Mouse (Mus musculus) thymus, postnatal 36 days (tissue): Measurements from ENCODE around the gene Crb3.

Experiments
- DNase-seq, 2 experiments: peaks; one replicate each; pipeline ENCODE4 v3.0.0; 2022; ENCODE audit warnings: mixed read lengths in 2 of 2

The Crb3 gene

DNA sequence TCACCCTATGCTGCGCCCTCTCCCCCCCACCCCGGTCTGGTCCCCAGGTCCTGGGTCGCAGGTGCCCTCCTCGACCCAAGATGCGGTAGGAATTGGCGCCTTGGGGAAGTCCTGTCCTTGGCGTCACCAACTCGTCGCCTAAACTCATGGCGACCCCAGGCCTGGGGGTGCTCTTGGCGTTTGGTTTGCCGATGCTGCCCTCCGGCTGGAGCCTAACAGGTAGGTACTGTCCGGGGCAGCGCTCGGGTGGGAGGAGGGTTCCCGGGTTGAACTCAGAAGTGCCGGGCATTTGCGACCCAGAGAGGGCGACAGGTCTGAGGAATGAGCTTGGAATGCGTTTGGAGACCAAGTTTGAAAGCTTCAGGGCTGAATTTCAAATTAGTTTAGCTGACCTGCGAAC, 3.6 kb downstream of the Crb3 start:
- no peak for DNase-seq

DNA sequence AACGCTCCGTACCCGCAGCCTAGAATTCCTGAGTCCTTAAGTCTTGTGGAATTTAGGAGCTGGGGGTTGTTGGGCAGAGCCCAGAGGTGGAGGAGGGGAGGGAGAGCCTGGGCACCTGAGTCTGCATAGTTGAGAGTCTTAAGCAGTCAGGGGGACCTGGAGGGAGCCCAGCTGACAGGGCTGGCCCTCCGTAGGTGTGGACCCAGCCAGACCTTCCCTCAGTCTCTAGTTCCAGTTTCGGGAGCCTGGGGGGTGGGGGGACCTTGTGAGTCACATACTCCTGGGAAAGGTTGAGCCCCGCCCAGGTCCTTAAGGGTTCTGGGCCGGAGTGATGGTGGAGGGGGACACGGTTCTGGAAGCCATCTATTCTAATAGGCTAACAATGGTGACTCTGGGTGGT, 4.1 kb downstream of the Crb3 start:
- DNase-seq = no peak

DNA sequence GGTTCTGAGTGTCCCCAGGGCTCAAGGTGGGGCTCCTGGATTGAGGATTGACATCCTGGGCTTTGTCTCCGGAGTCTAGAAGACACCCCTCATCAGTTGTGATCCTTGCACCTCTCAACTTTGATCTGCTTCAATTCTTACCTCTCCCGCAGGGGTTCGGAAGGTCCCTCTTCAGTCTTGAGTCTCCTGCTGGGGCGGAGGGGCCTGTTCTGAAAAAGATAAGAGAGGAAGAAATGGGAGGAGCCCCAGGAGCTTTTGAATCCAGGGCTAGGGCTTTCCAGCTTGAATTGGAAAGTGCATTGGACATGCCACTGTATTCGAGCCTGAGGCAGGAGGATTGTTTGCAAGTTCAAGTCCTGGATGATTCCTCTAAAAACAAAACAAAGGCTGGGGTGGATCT, 8.0 kb downstream of the Crb3 start:
- no peak for DNase-seq

DNA sequence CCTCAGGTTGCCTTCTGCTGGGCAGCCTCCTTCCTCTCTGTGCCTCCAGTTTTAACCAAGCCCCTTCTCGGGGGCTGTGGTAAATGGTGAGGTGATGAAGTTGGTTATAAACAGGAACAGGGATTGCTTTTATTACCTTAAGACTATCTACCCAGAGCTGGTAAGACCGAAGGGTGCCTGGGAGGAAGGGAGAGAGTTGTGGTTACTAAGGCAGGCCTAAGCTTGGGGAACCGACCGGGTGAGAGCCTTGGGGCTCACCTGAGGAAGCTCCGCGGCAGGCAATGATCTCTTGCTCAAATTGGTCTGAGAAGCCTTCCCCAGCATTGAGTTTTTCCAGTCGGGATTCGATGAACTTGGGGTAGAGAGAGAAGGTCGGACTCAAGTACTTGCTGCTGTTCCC, 11.4 kb downstream of the Crb3 start:
- DNase-seq = no peak

DNA sequence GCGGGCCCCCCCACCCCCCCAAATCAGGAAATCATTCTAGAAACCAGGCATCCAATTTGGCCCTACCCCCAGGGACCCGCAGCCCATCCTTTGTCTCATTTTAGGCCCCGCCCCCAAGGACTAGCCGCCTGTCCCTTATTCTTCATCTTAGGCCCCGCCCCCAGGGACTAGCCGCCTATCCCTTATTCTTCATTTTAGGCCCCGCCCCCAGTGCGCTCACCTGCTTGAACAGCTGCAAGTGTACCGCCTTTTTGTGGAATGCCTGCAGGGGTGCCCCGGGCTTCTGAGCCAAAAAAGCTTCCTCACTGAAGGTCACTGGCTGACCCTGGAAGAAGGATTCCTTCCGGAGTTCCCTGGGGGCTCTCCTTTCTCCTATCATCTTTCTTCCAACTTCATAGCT, 11.8 kb downstream of the Crb3 start:
- no peak for DNase-seq

DNA sequence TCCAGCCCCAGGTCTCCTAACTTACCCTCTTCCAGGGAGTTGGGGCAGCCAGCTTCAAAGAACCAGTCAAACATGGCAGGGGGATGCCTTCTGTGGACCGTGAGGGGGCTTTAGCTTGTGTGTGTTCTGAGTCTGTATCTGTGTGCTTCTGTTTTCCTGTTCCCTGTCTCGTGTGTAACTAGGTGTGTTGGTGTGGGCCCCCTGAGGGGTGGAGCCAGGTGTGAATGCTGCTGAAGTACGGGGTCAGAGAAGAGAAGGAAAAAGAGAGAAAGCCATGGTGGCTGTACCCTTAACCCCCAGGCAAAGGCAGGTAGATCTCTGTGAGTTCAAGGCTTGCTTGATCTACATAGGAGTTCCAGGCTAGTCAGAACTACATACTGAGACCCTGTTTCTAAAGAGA, 18.0 kb downstream of the Crb3 start:
- DNase-seq = peak; percentile 39 to 53

DNA sequence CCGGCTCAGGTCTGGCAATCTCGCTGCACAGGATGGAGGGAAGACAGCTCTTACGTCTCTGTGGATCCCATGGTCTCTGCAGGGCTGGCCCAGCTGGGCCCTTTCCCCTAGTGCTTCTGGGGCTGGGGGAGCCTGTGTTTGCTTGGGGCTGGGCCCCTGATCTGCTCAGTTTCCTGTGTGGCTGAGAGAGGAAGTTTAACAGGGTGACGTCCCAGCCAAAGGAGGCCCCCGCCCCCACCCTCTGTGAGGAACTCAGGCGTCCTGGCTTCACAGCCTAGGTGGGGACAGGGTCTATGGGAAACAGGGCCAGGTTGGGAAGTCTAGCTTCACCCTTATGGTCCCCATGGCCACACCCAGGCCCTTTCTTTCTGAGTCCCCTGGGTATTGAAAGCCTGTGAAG, 19.4 kb downstream of the Crb3 start, which contains the start of gene Dennd1c:
Gene Dennd1c (minus strand): TSS at position 179 of the 400 bp plus-strand sequence.
- DNase-seq = peak; percentile 82 to 90

DNA sequence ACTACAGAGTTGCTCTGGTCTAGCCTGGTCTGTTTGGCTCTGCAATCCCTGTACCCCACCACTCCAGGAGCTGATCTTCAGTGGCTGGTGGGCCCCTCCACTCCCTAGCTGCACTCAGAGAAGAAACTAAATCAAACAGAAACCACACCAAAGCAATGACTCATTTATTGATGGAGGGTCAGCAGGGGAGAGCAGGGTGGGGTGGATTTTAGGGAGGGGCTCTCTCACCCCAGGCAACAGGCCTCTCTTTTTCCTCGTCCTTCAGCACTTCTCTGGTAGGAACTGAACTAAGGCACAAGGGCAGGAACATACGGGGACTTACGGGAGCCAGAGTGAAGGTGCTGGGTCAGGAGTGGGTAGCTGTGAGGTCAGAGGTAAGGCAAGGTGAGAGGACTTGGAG, 21.0 kb downstream of the Crb3 start:
- no peak for DNase-seq

DNA sequence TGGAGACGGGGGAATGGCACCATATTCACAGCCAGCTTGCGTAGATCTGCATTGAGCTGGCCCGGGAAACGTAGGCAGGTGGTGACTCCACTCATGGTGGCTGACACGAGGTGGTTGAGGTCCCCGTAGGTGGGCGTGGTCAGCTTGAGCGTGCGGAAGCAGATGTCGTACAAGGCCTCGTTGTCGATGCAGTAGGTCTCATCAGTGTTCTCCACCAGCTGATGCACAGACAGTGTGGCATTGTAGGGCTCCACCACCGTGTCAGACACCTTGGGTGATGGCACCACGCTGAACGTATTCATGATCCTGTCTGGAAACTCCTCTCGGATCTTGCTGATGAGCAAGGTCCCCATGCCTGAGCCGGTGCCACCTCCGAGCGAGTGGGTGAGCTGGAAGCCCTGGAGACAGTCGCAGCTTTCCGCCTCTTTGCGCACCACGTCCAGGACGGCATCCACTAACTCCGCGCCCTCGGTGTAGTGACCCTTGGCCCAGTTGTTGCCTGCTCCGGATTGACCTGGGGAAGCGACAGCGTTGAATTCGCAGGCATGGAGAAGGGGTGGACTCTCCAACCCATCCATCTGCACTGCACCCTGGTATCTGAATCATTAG, 22.4 kb downstream of the Crb3 start:
- DNase-seq = no peak

DNA sequence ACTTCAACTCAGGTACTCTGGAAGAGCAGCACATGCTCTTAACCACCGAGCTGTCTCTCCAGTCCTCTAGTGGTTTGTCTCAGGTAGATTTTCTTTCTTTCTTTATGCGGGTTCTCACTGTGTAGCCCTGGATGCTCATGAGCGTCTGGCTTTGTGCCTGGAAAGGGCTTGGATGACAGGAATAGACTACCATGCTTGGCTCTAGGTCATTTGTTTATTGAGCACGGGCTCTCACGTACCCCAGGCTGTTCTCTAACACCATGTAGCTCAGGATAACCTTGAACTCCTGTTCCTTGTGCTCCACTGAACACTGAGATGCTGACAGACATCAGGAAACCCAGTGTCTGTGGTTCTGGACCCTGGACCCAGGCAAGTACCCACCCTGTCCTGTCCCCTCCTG, 23.6 kb downstream of the Crb3 start:
- no peak for DNase-seq

DNA sequence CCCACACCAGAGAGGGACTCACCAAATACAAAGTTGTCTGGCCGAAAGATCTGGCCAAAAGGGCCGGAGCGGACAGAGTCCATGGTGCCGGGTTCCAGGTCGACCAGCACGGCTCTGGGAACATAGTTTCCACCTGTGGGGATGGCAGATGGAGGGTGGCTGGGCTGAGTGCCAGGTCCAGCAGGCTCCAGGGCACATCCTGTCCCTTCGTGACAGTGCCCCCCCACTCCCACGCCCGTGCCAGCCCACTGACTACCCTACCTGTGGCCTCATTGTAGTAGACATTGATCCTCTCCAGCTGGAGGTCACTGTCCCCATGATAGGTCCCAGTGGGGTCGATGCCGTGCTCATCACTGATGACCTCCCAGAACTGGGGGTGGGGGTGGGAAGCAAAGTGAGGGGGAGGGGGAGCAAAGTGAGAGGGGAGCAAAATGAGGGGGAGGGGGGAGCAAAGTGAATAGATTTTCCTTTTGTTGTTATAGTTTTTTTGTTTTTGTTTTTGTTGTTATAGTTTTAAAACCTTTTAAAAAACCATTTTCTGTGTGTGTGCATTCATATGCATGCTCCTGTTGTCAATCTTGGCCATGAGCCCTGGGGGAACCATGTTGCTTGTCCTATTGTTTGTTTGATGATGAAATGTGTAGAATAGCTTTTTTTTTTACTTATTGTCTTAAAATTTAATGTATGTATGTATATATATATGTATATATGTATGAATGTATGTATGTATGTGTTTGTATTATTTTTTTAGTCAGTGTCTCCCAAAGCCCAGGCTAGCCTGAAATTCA, 27.3 kb downstream of the Crb3 start:
- DNase-seq = no peak

DNA sequence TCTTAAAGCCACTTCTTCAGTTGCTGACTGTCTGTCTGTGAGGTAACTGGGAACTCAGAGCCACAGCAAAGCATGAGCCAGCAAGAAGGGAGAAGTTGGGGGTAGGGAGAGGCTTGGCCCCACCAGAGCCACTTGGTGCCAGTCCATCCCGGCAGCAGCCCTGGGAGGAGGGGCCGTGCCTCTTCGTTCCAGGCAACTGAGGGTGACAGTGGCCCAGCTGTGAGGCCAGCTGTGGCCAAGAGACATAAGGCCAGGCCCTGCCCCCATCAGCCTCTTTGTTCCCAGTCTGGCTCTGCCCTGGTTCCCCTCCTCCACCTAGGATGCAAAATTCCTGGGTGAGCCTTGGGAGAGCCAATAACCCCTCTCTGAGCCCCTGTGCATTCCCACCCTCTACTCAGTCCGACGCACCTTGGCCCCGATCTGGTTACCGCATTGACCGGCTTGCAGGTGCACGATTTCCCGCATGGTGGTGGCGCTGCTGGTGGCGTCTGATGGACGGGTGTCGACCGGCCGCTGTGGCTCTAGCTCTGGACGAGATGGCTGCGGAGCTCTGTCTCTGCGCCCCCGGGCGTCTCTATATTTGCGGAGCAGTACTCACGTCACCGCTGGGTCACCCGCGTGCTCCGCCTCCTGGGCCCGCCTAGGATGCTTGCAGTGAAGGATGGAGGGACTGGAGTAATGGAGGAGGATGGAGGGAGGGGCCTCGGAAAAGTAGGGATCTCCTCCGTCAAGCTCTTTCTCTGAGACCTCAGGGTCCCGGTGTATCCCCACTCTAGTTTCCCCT, 28.3 kb downstream of the Crb3 start, which contains the start of gene Tubb4a:
Gene Tubb4a (minus strand): TSS at position 734 of the 784 bp plus-strand sequence.
- no peak for DNase-seq

DNA sequence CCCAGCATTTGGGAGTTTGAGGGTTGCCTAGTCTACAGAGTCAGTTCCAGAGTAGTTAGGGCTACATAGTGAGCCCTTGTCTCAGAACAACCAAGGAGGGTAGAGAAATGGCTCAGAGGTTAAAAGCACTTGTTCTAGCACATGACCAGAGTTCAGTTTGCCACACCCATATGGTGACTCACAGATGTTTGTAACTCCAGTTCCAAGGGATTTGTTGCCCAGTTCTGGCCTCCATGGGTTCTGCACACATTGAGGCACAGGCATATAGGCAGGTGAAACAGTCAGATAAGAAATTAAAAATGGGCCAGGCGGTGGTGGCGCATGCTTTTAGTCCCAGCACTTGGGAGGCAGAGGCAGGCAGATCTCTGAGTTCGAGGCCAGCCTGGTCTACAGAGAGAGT, 35.3 kb downstream of the Crb3 start:
- DNase-seq = no peak

DNA sequence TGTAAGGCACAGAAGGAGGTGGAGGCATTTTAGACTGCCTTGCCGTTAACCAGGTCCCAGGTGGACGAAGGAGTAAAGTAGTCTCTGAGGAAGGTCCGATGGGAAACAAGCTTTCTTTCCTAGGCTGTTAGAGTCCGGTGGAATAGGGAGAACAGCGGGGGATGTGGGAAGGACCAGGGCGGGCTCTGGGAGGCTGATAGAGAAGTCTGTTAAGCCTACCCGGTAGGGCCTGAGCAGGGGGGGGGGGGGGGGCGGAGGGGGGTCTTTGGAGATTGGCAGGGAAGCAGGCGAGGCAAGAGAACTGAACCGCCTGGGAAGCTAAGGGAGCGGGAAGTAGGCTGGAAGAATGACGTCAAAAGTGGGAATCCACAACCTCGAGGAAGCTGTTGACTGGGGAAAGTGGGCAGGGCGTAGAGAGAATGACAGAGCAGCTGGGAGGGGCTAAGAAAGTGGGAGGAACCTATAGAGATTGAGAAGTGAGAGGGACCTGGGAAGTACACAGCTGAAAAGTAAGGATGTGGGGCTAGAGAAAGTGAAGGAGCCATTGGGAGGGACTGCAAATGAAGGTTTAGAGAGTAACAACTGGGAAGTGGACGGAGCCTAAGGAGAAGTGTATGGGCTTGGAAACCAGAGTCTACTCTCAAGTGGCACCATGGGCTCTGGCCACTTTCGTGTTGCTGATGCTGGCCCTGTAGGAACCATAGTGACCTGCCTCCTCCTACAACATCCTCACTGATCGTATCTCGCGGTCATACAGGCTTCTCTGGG, 37.1 kb downstream of the Crb3 start:
- DNase-seq = peak in 1 of 2 experiments; percentile 31

DNA sequence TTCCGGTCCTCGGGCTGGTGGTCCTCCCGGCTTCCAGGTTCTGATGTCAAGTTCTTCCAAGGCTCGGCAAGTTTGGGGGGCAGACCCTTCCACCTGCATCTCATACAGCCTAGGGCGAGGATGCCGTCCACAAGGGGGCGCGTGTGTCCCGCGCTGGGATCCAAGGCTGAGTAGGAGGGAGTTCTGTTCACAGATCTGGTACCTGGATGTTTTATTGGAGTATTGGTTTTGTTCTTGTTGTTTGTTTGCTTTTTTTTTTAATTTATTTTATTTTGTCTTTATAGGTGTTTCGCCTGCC, 37.7 kb downstream of the Crb3 start:
- peak; percentile 86 to 90 for DNase-seq

DNA sequence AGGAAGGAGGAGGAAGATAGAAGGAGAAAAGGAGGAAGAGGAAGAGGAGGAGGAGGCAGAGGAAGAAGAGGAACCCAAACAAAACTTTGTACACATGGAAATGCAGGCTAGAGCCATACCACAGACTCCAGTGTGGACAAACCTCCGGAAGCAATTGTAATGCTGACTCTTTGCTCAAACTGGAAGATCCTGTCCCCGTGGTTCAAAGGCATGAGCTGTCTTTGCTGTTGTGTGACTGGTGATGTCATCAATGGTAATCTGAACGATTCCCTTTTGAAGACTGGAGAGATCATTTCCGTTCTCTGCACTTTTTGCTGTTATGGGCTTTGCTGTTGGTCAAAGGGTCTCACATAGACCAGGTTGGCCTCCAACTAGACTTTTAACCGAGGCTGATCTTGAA, 39.4 kb downstream of the Crb3 start:
- DNase-seq = no peak

DNA sequence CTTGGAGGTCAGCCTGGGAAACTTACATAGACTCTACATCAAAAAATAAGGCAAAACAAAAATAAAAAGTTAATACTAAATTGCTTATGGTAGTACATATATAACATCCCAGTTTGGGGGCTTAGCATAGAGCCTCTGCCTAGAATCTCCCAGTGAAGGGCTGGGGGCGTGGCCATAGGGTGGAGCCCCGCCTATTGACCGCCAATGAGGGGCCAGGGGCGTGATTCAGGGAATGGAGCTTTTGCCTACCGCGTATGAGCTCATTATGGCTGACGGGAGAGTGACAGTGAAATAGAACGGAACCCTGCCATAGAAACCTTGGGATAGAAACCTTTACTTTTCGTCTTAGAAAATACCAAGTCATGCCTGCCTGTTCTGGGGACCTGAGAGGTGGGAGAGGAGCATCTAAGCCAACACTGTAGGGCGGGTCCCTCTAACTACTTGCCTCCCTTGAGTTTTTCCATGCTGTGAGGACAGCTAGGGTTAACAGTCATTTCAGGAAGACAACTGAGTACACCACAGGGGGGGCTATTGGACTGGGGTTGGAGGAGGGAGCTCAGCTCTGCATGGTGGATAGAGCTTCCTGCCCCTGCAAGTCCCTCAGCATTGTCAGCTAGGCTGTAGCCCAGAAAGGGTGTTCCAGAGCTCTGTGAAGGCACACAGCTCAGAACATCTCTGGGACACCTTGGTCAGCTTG, 40.9 kb downstream of the Crb3 start:
- DNase-seq = peak in 1 of 2 experiments; percentile 30

DNA sequence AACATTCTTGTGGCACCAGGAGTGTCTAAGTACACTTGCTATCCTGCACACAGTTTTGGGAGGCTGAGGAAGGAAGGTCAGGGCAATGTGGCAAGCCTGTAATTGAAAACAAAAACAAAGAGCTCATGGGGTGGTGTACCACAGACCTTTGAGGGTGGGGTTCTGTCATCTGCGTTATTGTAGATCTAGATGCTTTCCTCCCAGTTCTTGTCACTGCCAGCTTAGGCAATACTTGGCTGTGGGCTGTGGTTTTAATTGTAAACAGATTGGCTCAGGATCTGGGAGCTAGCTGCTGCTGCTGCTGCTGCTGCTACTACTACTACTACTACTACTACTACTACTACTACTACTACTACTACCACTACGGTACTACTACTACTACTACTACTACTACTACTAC, 43.4 kb downstream of the Crb3 start:
- DNase-seq = no peak

DNA sequence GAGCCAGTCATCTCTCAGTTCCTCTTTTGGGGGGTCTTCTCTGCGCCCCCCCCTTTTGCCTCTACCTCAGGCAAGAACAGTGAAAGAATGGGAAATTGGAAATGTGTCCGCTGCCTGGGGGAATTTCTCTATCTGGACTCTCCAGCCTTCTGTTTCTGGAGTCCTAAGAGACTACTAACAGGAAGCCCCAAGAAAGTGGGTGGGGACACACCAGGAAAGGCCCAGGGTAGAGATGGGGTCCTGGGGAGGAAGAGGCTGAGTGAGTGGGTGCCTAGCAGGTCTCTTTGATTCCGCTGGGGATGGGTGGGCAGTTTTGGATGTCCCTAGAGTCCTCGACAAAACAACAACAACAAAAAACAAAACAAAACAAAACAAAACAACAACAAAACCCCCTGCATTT, 45.6 kb downstream of the Crb3 start:
- no peak for DNase-seq

DNA sequence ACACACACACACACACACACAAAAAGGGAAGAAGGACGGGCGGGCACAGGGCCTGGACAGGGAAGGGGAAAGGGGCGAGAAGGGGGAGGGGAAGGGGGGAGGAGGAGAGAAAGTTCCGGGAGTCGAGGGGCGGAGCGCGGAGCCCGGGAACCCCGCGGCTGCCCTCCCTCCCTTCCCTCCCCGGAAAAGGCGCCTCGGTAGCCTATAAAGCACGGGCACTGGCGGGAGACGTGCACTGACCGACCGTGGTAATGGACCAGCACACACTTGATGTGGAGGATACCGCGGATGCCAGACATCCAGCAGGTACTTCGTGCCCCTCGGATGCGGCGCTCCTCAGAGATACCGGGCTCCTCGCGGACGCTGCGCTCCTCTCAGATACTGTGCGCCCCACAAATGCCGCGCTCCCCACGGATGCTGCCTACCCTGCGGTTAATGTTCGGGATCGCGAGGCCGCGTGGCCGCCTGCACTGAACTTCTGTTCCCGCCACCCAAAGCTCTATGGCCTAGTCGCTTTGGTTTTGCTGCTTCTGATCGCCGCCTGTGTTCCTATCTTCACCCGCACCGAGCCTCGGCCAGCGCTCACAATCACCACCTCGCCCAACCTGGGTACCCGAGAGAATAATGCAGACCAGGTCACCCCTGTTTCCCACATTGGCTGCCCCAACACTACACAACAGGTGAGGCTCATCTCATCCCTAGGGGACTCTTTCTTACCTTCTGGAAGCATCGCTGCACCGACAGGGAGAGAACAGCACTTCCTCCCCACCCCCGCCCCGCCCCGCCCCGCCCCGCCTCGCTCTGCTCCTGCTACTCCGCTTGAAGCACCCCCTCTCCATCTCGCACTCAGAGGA, 46.5 kb downstream of the Crb3 start, which contains the start of gene Tnfsf9:
Gene Tnfsf9 (plus strand): TSS at position 145 of the 854 bp plus-strand sequence.
- peak; percentile 37 to 44 for DNase-seq

DNA sequence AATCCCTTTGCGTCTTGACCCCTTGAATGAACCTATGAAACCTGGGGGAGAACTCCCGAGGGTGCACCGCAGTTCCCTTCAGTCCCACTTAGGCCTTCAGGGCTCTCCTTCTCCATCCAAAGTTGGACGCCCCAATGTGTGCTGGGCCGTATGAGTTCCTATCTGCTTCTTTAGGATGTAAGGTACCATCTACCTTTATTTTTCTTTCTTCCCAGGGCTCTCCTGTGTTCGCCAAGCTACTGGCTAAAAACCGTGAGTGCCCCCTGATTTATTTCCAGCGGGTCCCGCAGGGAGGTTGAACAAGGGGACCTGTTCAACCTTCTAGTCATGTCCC, 47.1 kb downstream of the Crb3 start:
- no peak for DNase-seq

DNA sequence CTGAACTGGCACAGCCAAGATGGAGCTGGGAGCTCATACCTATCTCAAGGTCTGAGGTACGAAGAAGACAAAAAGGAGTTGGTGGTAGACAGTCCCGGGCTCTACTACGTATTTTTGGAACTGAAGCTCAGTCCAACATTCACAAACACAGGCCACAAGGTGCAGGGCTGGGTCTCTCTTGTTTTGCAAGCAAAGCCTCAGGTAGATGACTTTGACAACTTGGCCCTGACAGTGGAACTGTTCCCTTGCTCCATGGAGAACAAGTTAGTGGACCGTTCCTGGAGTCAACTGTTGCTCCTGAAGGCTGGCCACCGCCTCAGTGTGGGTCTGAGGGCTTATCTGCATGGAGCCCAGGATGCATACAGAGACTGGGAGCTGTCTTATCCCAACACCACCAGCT, 48.2 kb downstream of the Crb3 start:
- no peak for DNase-seq
